ENCODE assay signal across 8 mouse cellular contexts in genomic region chr13:53688934-53689333, GRCm38 (mm10).
DNase-seq lines count a peak whose midpoint lies in the region; ATAC-seq and TF ChIP-seq lines count a peak whose summit lies in the region.

No protein-coding gene starts in this region.

- no peak for ATAC-seq in liver, embryonic 12.5 days
- no peak for ATAC-seq in liver, postnatal 0 days
- ATAC-seq in intestine, embryonic 15.5 days = no peak
- ATAC-seq in neural tube, embryonic 13.5 days (ENCODE audit: low read depth) = peak; percentile 27; the same call in 1 of the 2 replicates

- no peak for TF ChIP-seq EP300 in liver, postnatal 0 days (IDR thresholded peaks at IDR 0.05; ENCODE audit: low read depth)

- peak overlapping the region; percentile 38 for H3K4me2 ChIP-seq in liver, embryonic 12.5 days
- no peak overlapping the region for H3K4me2 ChIP-seq in liver, postnatal 0 days (ENCODE audit: low read depth, low read length)
- H3K4me2 ChIP-seq in intestine, embryonic 15.5 days (replicated peaks) = peak overlapping the region; percentile 47; the same call in 1 of the 2 replicates
- H3K4me2 ChIP-seq in neural tube, embryonic 13.5 days = peak overlapping the region; percentile 34

- WGBS in liver, embryonic 12.5 days (ENCODE audit: insufficient replicate concordance) = 29% methylated on average over 8 of the region's 8 CpGs
- WGBS in liver, postnatal 0 days (ENCODE audit: insufficient replicate concordance) = 25% methylated on average over 8 of the region's 8 CpGs
- 37% methylated on average over 8 of the region's 8 CpGs for WGBS in intestine, embryonic 15.5 days
- 55% methylated on average over 8 of the region's 8 CpGs for WGBS in neural tube, embryonic 13.5 days

- H3K27me3 ChIP-seq in liver, embryonic 12.5 days (replicated peaks) = peaks cover 4% of the 10 kb centered on the region; the same call in 1 of the 2 replicates
- 0 out of 2 replicates have a peak, but pooled peaks cover 4% of the 10 kb centered on the region for H3K27me3 ChIP-seq in liver, postnatal 0 days (ENCODE audit: insufficient read depth, low read length)
- H3K27me3 ChIP-seq in intestine, embryonic 15.5 days (replicated peaks) = no peaks in the 10 kb centered on the region
- no peaks in the 10 kb centered on the region; the same call in 1 of the 2 replicates for H3K27me3 ChIP-seq in neural tube, embryonic 13.5 days

- no peak for TF ChIP-seq CTCF in liver, postnatal 0 days (IDR thresholded peaks at IDR 0.05; ENCODE audit: low read depth)

- no peaks in the 10 kb centered on the region for H3K9me3 ChIP-seq in liver, embryonic 12.5 days (replicated peaks)
- no peaks in the 10 kb centered on the region for H3K9me3 ChIP-seq in liver, postnatal 0 days (ENCODE audit: low read length)
- H3K9me3 ChIP-seq in intestine, embryonic 15.5 days = no peaks in the 10 kb centered on the region
- no peaks in the 10 kb centered on the region for H3K9me3 ChIP-seq in neural tube, embryonic 13.5 days

- no peaks in the 10 kb centered on the region for H3K36me3 ChIP-seq in liver, embryonic 12.5 days
- H3K36me3 ChIP-seq in liver, postnatal 0 days (replicated peaks; ENCODE audit: insufficient read depth, low read length) = no peaks in the 10 kb centered on the region
- no peaks in the 10 kb centered on the region for H3K36me3 ChIP-seq in intestine, embryonic 15.5 days
- no peaks in the 10 kb centered on the region for H3K36me3 ChIP-seq in neural tube, embryonic 13.5 days

- peak; percentile 42 for DNase-seq in embryo, embryonic 10.5 days (ENCODE audit: low spot score)
- DNase-seq in embryo, embryonic 10 days (ENCODE audit: low spot score) = no peak
- no peak for DNase-seq in liver, postnatal 0 days
- no peak for DNase-seq in layer of hippocampus, postnatal 14 days (ENCODE audit: low spot score in 2 of 2)
- no peak for DNase-seq in left cerebral cortex, postnatal 25 days (ENCODE audit: low spot score in 2 of 2)

- H3K4me1 ChIP-seq in liver, embryonic 12.5 days = no peaks in the 10 kb centered on the region
- no peaks in the 10 kb centered on the region for H3K4me1 ChIP-seq in liver, postnatal 0 days (ENCODE audit: insufficient read depth)
- H3K4me1 ChIP-seq in intestine, embryonic 15.5 days (replicated peaks) = 0 out of 2 replicates have a peak, but pooled peaks cover 4% of the 10 kb centered on the region
- H3K4me1 ChIP-seq in neural tube, embryonic 13.5 days (replicated peaks) = 0 out of 2 replicates have a peak, but pooled peaks cover 5% of the 10 kb centered on the region

- H3K27ac ChIP-seq in liver, embryonic 12.5 days = no peak overlapping the region
- H3K27ac ChIP-seq in liver, postnatal 0 days (ENCODE audit: low read depth) = no peak overlapping the region
- H3K27ac ChIP-seq in intestine, embryonic 15.5 days = no peak overlapping the region
- H3K27ac ChIP-seq in neural tube, embryonic 13.5 days (replicated peaks) = no peak overlapping the region

- no peak overlapping the region for H3K9ac ChIP-seq in liver, embryonic 12.5 days
- no peak overlapping the region for H3K9ac ChIP-seq in liver, postnatal 0 days (replicated peaks)
- no peak overlapping the region for H3K9ac ChIP-seq in intestine, embryonic 15.5 days
- H3K9ac ChIP-seq in neural tube, embryonic 13.5 days = no peak overlapping the region

- no peak overlapping the region for H3K4me3 ChIP-seq in liver, embryonic 12.5 days
- no peak overlapping the region for H3K4me3 ChIP-seq in liver, postnatal 0 days (ENCODE audit: low read depth, low read length)
- no peak overlapping the region for H3K4me3 ChIP-seq in intestine, embryonic 15.5 days (replicated peaks)
- H3K4me3 ChIP-seq in neural tube, embryonic 13.5 days = no peak overlapping the region

- intact Hi-C loops in left cerebral cortex, postnatal 25 days (cut with DNase I) = loop anchor here (1.0 to 2.0 kb wide), 3 partner anchors 76 to 247 kb away; no protein-coding TSS in a partner anchor
